Mouse (Mus musculus) myocyte (in vitro differentiated cells): ENCODE data around the gene Trpm4. TPM values are rescaled to one million over a fixed set of nuclear protein-coding genes. Genes with fewer than 3 reads are reported as not detected.

Experiments used
- polyA plus RNA-seq: library from polyadenylated mRNA; unstranded; fragments of >200 nt; fragmentation: generic; extraction: Trizol; gene quantifications from one replicate; pipeline ENCODE4 v1.2.1, GENCODE M21; 2012; ENCODE audit warnings: missing spikeins

Gene Trpm4
- polyA plus RNA-seq, 1 experiment = 27.3 TPM

Other genes starting within 250 kb of the Trpm4 start
- 123 TPM for gene Rcn3, start 241.6 kb downstream of the Trpm4 start, polyA plus RNA-seq
- 67.2 TPM for gene Fcgrt, start 229.9 kb downstream of the Trpm4 start, polyA plus RNA-seq
- 2,217 TPM for gene Rps11, start 209.3 kb downstream of the Trpm4 start, polyA plus RNA-seq
- gene Rpl13a, start 205.0 kb downstream of the Trpm4 start, polyA plus RNA-seq = 6,110 TPM
- gene Gm45713, start 197.5 kb downstream of the Trpm4 start, polyA plus RNA-seq = 3.6 TPM
- 7.2 TPM for gene Flt3l, start 197.3 kb downstream of the Trpm4 start, polyA plus RNA-seq
- gene Pih1d1, start 179.5 kb downstream of the Trpm4 start, polyA plus RNA-seq = 81.9 TPM
- 29.0 TPM for gene Aldh16a1, start 179.2 kb downstream of the Trpm4 start, polyA plus RNA-seq
- 3.6 TPM for gene Slc17a7, start 169.8 kb downstream of the Trpm4 start, polyA plus RNA-seq
- 0.04 TPM for gene Gfy, start 154.2 kb downstream of the Trpm4 start, polyA plus RNA-seq
- gene Pth2, start 152.8 kb downstream of the Trpm4 start, polyA plus RNA-seq = not detected
- gene Ccdc155, start 128.9 kb downstream of the Trpm4 start, polyA plus RNA-seq = 2.2 TPM
- gene Dkkl1, start 121.6 kb downstream of the Trpm4 start, polyA plus RNA-seq = 0.08 TPM
- 93.3 TPM for gene Tead2, start 118.0 kb downstream of the Trpm4 start, polyA plus RNA-seq
- 0.18 TPM for gene Cd37, start 94.7 kb downstream of the Trpm4 start, polyA plus RNA-seq
- gene Slc6a16, start 92.7 kb downstream of the Trpm4 start, polyA plus RNA-seq = not detected
- not detected for gene Slc6a21, start 56.3 kb downstream of the Trpm4 start, polyA plus RNA-seq
- gene Hrc, start 1.5 kb upstream of the Trpm4 start, polyA plus RNA-seq = 173 TPM
- 6.6 TPM for gene Ppfia3, start 33.2 kb upstream of the Trpm4 start, polyA plus RNA-seq
- gene Lin7b, start 36.8 kb upstream of the Trpm4 start, polyA plus RNA-seq = 2.4 TPM
- gene Snrnp70, start 62.0 kb upstream of the Trpm4 start, polyA plus RNA-seq = 189 TPM
- 0.65 TPM for gene Kcna7, start 71.9 kb upstream of the Trpm4 start, polyA plus RNA-seq
- 1.9 TPM for gene Ntf5, start 79.9 kb upstream of the Trpm4 start, polyA plus RNA-seq
- 0.07 TPM for gene Lhb, start 87.0 kb upstream of the Trpm4 start, polyA plus RNA-seq
- 125 TPM for gene Gys1, start 101.1 kb upstream of the Trpm4 start, polyA plus RNA-seq
- 118 TPM for gene Ruvbl2, start 104.3 kb upstream of the Trpm4 start, polyA plus RNA-seq
- 2,413 TPM for gene Ftl1, start 126.1 kb upstream of the Trpm4 start, polyA plus RNA-seq
- gene Bax, start 133.1 kb upstream of the Trpm4 start, polyA plus RNA-seq = 249 TPM
- gene Tulp2, start 148.1 kb upstream of the Trpm4 start, polyA plus RNA-seq = 0.06 TPM
- gene Gm45808, start 153.0 kb upstream of the Trpm4 start, polyA plus RNA-seq = not detected
- gene Dhdh, start 155.0 kb upstream of the Trpm4 start, polyA plus RNA-seq = 0.13 TPM
- gene Nucb1, start 176.6 kb upstream of the Trpm4 start, polyA plus RNA-seq = 135 TPM
- gene Ppp1r15a, start 192.5 kb upstream of the Trpm4 start, polyA plus RNA-seq = 306 TPM
- gene Plekha4, start 192.6 kb upstream of the Trpm4 start, polyA plus RNA-seq = 2.6 TPM
- 1.9 TPM for gene Hsd17b14, start 221.1 kb upstream of the Trpm4 start, polyA plus RNA-seq
- gene Bcat2, start 236.4 kb upstream of the Trpm4 start, polyA plus RNA-seq = 54.1 TPM